Mouse (Mus musculus) MEL (cell line): Measurements from ENCODE around the gene C1qc. TPM values are rescaled to one million over a fixed set of nuclear protein-coding genes. Genes with fewer than 3 reads are reported as not detected.
A peak's percentile ranks its signal among the peaks of the same experiment; 100 is the strongest.

Experiments
- DNase-seq: peaks from one replicate; pipeline ENCODE4 v3.0.0; 2011; ENCODE audit warnings: low read depth, low spot score
- H3K27ac ChIP-seq: 2 replicates; pipeline ENCODE4 v1.5.1; 2012; ENCODE audit warnings: low read depth, mild to moderate bottlenecking, control low read depth, low read length, moderate library complexity; ENCODE audit not compliant: control insufficient read depth
- H3K27me3 ChIP-seq, 2 experiments: fragments of 150-350 bp in 1 of 2; sonication (generic) in 1 of 2; 2 replicates each; pipeline ENCODE4 v1.6.1; 2012; ENCODE audit warnings: low read length in 2 of 2, mild to moderate bottlenecking in 2 of 2, improper control_type of control experiment in 1 of 2, moderate library complexity in 1 of 2; ENCODE audit not compliant: insufficient read depth in 2 of 2, control insufficient read depth in 1 of 2
- H3K36me3 ChIP-seq, 2 experiments: 2 replicates each; pipeline ENCODE4 v1.6.1; 2012 to 2014; ENCODE audit warnings: low read length in 2 of 2, improper control_type of control experiment in 1 of 2, inconsistent platforms in 1 of 2, mild to moderate bottlenecking in 1 of 2; ENCODE audit not compliant: insufficient read depth in 2 of 2, control insufficient read depth in 1 of 2
- H3K4me1 ChIP-seq, 2 experiments: fragments of 150-350 bp in 1 of 2; sonication (generic) in 1 of 2; 2 replicates each; pipeline ENCODE4 v1.6.1; 2012; ENCODE audit warnings: low read length in 2 of 2, improper control_type of control experiment in 1 of 2, mild to moderate bottlenecking in 1 of 2; ENCODE audit not compliant: insufficient read depth in 2 of 2, control insufficient read depth in 1 of 2
- H3K4me3 ChIP-seq, 2 experiments: fragments of 150-350 bp in 1 of 2; sonication (generic) in 1 of 2; 2 replicates each; pipeline ENCODE4 v1.5.1; 2012; ENCODE audit warnings: low read depth in 2 of 2, low read length in 2 of 2, mild to moderate bottlenecking in 2 of 2, moderate library complexity in 2 of 2, control low read depth in 1 of 2, improper control_type of control experiment in 1 of 2; ENCODE audit not compliant: control insufficient read depth in 1 of 2, insufficient read depth in 1 of 2
- H3K79me2 ChIP-seq: 2 replicates; pipeline ENCODE4 v1.6.1; 2012; ENCODE audit warnings: mild to moderate bottlenecking, low read length, moderate library complexity; ENCODE audit not compliant: control insufficient read depth, poor library complexity, insufficient read depth
- H3K9ac ChIP-seq: 2 replicates; pipeline ENCODE4 v1.6.1; 2012; ENCODE audit warnings: low read depth, mild to moderate bottlenecking, control low read depth, low read length, moderate library complexity; ENCODE audit not compliant: control insufficient read depth, poor library complexity, severe bottlenecking
- H3K9me3 ChIP-seq: fragments of 150-350 bp; sonication (generic); replicated peaks from 2 replicates; pipeline ENCODE4 v1.6.1; 2012; ENCODE audit warnings: mild to moderate bottlenecking, low read length, improper control_type of control experiment, moderate library complexity; ENCODE audit not compliant: insufficient read depth
- CHD1 ChIP-seq: IDR thresholded peaks from 2 replicates; pipeline ENCODE4 v1.6.1; 2012; ENCODE audit warnings: low read depth, mild to moderate bottlenecking, inconsistent platforms, low read length, improper control_type of control experiment
- CHD2 ChIP-seq: IDR thresholded peaks from 2 replicates; pipeline ENCODE4 v1.6.1; 2011; ENCODE audit warnings: low read length, improper control_type of control experiment
- E2F4 ChIP-seq: IDR thresholded peaks from 2 replicates; pipeline ENCODE4 v1.6.1; 2011; ENCODE audit warnings: low read depth, low read length, improper control_type of control experiment, borderline replicate concordance
- EP300 ChIP-seq, 2 experiments: IDR thresholded peaks; 2 replicates each; pipeline ENCODE4 v1.6.1; 2011; ENCODE audit warnings: improper control_type of control experiment in 2 of 2, low read length in 2 of 2, low read depth in 1 of 2, mild to moderate bottlenecking in 1 of 2
- KAT2A ChIP-seq: conservative IDR thresholded peaks from 2 replicates; pipeline ENCODE4 v1.6.1; 2012; ENCODE audit warnings: low read depth, low read length, improper control_type of control experiment, inconsistent platforms
- MAX ChIP-seq: IDR thresholded peaks from 2 replicates; pipeline ENCODE4 v1.6.1; 2011; ENCODE audit warnings: low read length, improper control_type of control experiment
- MAZ ChIP-seq: IDR thresholded peaks from 2 replicates; pipeline ENCODE4 v1.6.1; 2012; ENCODE audit warnings: low read depth, mild to moderate bottlenecking, inconsistent platforms, low read length, improper control_type of control experiment
- MXI1 ChIP-seq: IDR thresholded peaks from 2 replicates; pipeline ENCODE4 v1.6.1; 2011; ENCODE audit warnings: mild to moderate bottlenecking, low read depth, low read length, improper control_type of control experiment
- MYB ChIP-seq: IDR thresholded peaks from 2 replicates; pipeline ENCODE4 v1.6.1; 2011; ENCODE audit warnings: mild to moderate bottlenecking, low read depth, low read length, improper control_type of control experiment
- NRF1 ChIP-seq: IDR thresholded peaks from 2 replicates; pipeline ENCODE4 v1.6.1; 2014; ENCODE audit warnings: low read depth, mild to moderate bottlenecking, inconsistent platforms, low read length, improper control_type of control experiment, moderate library complexity; ENCODE audit not compliant: poor library complexity, insufficient read depth, severe bottlenecking
- POLR2A ChIP-seq, 2 experiments: IDR thresholded peaks; 2 replicates each; pipeline ENCODE4 v1.6.1; 2011 to 2012; ENCODE audit warnings: low read length in 2 of 2, mild to moderate bottlenecking in 2 of 2, control low read depth in 1 of 2, improper control_type of control experiment in 1 of 2, low read depth in 1 of 2, moderate library complexity in 1 of 2; ENCODE audit not compliant: control insufficient read depth in 1 of 2, insufficient read depth in 1 of 2, poor library complexity in 1 of 2
- POLR2AphosphoS2 ChIP-seq: IDR thresholded peaks from 2 replicates; pipeline ENCODE4 v1.6.1; 2011; ENCODE audit warnings: low read length, improper control_type of control experiment
- POLR2AphosphoS5 ChIP-seq: IDR thresholded peaks from 2 replicates; pipeline ENCODE4 v1.6.1; 2012; ENCODE audit warnings: low read depth, borderline replicate concordance, mild to moderate bottlenecking, inconsistent platforms, low read length, moderate library complexity, mixed read lengths
- RCOR1 ChIP-seq: IDR thresholded peaks from 2 replicates; pipeline ENCODE4 v1.6.1; 2012; ENCODE audit warnings: low read depth, mild to moderate bottlenecking, inconsistent platforms, low read length, improper control_type of control experiment
- SIN3A ChIP-seq: IDR thresholded peaks from 2 replicates; pipeline ENCODE4 v1.6.1; 2012; ENCODE audit warnings: low read length, improper control_type of control experiment, inconsistent platforms
- TAL1 ChIP-seq: IDR thresholded peaks from 2 replicates; pipeline ENCODE4 v1.6.1; 2012; ENCODE audit warnings: mild to moderate bottlenecking, inconsistent platforms, low read length, moderate library complexity, mixed read lengths
- TBP ChIP-seq: IDR thresholded peaks from 2 replicates; pipeline ENCODE4 v1.8.0; 2011; ENCODE audit warnings: low read depth, low read length, improper control_type of control experiment
- TCF12 ChIP-seq: IDR thresholded peaks from 2 replicates; pipeline ENCODE4 v1.6.1; 2014; ENCODE audit warnings: low read depth, mild to moderate bottlenecking, inconsistent platforms, low read length, improper control_type of control experiment, moderate library complexity
- UBTF ChIP-seq: IDR thresholded peaks from 2 replicates; pipeline ENCODE4 v1.6.1; 2012; ENCODE audit warnings: low read depth, mild to moderate bottlenecking, inconsistent platforms, low read length, improper control_type of control experiment, moderate library complexity, borderline replicate concordance; ENCODE audit not compliant: insufficient read depth
- USF1 ChIP-seq: IDR thresholded peaks from 2 replicates; pipeline ENCODE4 v1.6.1; 2014; ENCODE audit warnings: low read depth, mild to moderate bottlenecking, inconsistent platforms, low read length, improper control_type of control experiment, moderate library complexity
- USF2 ChIP-seq, 2 experiments: IDR thresholded peaks; 2 replicates each; pipeline ENCODE4 v1.6.1; 2011 to 2012; ENCODE audit warnings: improper control_type of control experiment in 2 of 2, low read length in 2 of 2, borderline replicate concordance in 1 of 2, inconsistent platforms in 1 of 2, low read depth in 1 of 2, mild to moderate bottlenecking in 1 of 2; ENCODE audit not compliant: insufficient read depth in 1 of 2
- polyA plus RNA-seq, 2 experiments: library from polyadenylated mRNA; stranded (reverse) in 1 of 2; unstranded in 1 of 2; fragments of >175 nt in 1 of 2; fragments of >200 nt in 1 of 2; gene quantifications; 2 replicates each; pipeline versions ENCODE4 v1.2.1 to v1.2.4; 2012; ENCODE audit warnings: low replicate concordance in 2 of 2, low read depth in 1 of 2; ENCODE audit not compliant: insufficient read length in 2 of 2, insufficient read depth in 1 of 2, missing spikeins in 1 of 2
- total RNA-seq: library from RNA; depleted of rRNA; stranded (reverse); fragments of 300-350 nt; gene quantifications from 2 replicates; pipeline ENCODE4 v1.2.3, GENCODE M21; 2012; rRNA removed

The C1qc gene
- total RNA-seq: not detected in 2 replicates
- not detected for polyA plus RNA-seq

DNA sequence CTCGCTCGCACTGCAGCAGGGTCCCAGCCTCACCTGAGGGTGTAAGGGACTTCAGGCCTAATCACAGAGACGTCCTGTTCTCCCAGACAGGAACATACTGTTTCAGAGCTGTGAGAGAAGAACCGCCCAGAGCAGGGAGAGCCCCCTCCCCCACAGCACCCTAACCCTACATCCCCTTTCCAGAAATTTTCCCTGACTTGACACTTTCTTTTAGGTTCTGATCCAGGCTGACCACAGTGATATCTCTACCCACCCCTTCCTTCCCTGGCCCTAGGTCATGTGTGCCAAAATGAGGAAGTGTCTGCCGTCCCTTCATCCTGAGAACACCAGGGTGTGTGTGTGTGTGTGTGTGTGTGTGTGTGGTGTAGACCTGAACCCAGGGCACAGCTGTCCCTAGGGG is at the start of gene C1qc:
TSS of gene C1qc (minus strand) at position 255 of the 400 bp plus-strand sequence.
- H3K27ac ChIP-seq: no peak within 1 kb of the TSS

DNA sequence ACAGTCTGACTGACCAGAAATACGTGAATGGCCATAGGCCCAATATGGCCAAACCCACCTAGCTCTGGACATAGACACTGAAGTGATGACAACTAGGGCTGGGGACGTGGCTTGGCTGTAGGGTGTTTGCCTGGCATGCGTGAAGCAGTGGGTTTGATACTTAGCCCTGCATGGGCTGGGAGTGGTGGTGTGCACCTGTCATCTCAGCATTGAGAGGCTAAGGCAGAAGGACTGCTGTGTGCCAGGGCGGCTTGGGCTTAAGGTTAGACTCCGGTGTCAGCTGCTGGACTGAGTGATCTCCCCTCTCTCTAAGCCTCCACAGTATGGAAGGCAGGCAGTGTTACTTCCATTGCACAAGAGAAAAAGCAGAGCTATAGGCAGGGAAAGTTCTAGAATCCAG is 45.1 kb upstream of the C1qc start:
- Histone ChIP-seq H3K27ac (no peak overlapping the region), H3K9me3 (no peaks in the 10 kb centered on the region), H3K9ac (no peak overlapping the region), H3K36me3 (no peaks in the 10 kb centered on the region), H3K79me2 (no peaks in the 10 kb centered on the region), H3K27me3 (peaks cover 0 to 1% of the 10 kb centered on the region in 2 experiments; a peak in 1 of 4 replicates), H3K4me1 (no peaks in the 10 kb centered on the region), H3K4me3 (no peak overlapping the region)
- no peak for DNase-seq
- TF ChIP-seq UBTF (no peak), TCF12 (no peak), RCOR1 (no peak), USF1 (no peak), POLR2AphosphoS5 (no peak), NRF1 (no peak), MAZ (no peak), MXI1 (no peak)

More for the DNA sequence above, at the start of gene C1qc:
- Histone ChIP-seq H3K4me1 (no peaks in the 10 kb centered on the region), H3K9ac (no peak within 1 kb of the TSS), H3K4me3 (no peak within 1 kb of the TSS), H3K27me3 (no peaks in the 10 kb centered on the region), H3K9me3 (no peaks in the 10 kb centered on the region), H3K79me2 (no peaks in the 10 kb centered on the region), H3K36me3 (no peaks in the 10 kb centered on the region)
- no peak for TF ChIP-seq EP300 (IDR thresholded peaks at IDR 0.05; ENCODE audit: low read depth in 1 of 2, low read length in 2 of 2)
- no peak for TF ChIP-seq TCF12
- TF ChIP-seq MAX: no peak
- TF ChIP-seq CHD1: no peak
- no peak for TF ChIP-seq POLR2A (IDR thresholded peaks at IDR 0.05; ENCODE audit: control insufficient read depth in 1 of 2, insufficient read depth in 1 of 2, low read depth in 1 of 2, low read length in 2 of 2, poor library complexity in 1 of 2)
- no peak for TF ChIP-seq NRF1
- no peak for TF ChIP-seq MAZ
- no peak for TF ChIP-seq CHD2
- no peak for TF ChIP-seq TBP
- no peak for TF ChIP-seq USF2 (IDR thresholded peaks at IDR 0.05; ENCODE audit: borderline replicate concordance in 1 of 2, insufficient read depth in 1 of 2, low read depth in 1 of 2, low read length in 2 of 2)
- TF ChIP-seq POLR2AphosphoS2: no peak
- TF ChIP-seq E2F4: no peak
- no peak for TF ChIP-seq SIN3A
- TF ChIP-seq UBTF: no peak
- TF ChIP-seq TAL1: no peak
- no peak for TF ChIP-seq KAT2A
- TF ChIP-seq MYB: no peak
- peak; percentile 18 for DNase-seq
